Mouse (Mus musculus): Measurements from ENCODE around the gene Upk2.

DNA sequence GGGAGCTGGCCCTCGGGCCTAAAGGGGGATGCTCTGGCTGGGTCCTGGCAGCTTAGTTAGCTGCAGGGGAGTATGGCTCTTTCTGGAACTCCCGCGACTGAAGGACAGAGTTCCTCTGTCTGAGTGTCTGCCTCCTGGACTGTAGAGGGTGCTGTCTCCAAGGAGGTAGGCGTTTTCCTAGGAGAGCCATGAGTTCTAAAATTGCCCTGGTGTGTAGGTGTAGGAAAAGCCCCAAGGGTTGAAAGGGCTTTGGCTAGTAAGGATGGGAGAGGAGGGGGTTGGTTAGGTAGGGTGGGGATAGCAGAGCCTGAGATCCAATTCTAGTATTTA, at the start of gene Upk2:
- TF ChIP-seq POLR2A (IDR thresholded peaks at IDR 0.05; ENCODE audit: borderline replicate concordance, control insufficient read depth, low read depth, low read length) (no peak), CTCF (IDR thresholded peaks at IDR 0.05; ENCODE audit: control insufficient read depth, insufficient read depth, low read length) (no peak)

Measured in bone marrow, adult 2 months (tissue).